Mouse (Mus musculus) forebrain, embryonic 16.5 days (tissue): ENCODE measurements around the gene Loxl4. TPM values are rescaled to one million over a fixed set of nuclear protein-coding genes. Genes with fewer than 3 reads are reported as not detected.

Source experiments
- ATAC-seq: fragments of 200-750 bp; cut with Nextera tagmentation; 2 replicates; pipeline ENCODE4 v1.8.0; 2017; ENCODE audit warnings: mild to moderate bottlenecking, moderate library complexity
- H3K27ac ChIP-seq: fragments of 300-500 bp; sonication (generic); 2 replicates; pipeline ENCODE4 v1.5.1; 2014; ENCODE audit warnings: low read length, control low read depth
- H3K27me3 ChIP-seq: fragments of 300-500 bp; sonication (generic); replicated peaks from 2 replicates; pipeline ENCODE4 v1.6.1; 2014; ENCODE audit warnings: low read length; ENCODE audit not compliant: control insufficient read depth, insufficient read depth
- H3K36me3 ChIP-seq: fragments of 300-500 bp; sonication (generic); 2 replicates; pipeline ENCODE4 v1.6.1; 2014; ENCODE audit not compliant: control insufficient read depth, insufficient read depth
- H3K4me1 ChIP-seq: fragments of 300-500 bp; sonication (generic); replicated peaks from 2 replicates; pipeline ENCODE4 v1.6.1; 2014; ENCODE audit warnings: low read length; ENCODE audit not compliant: control insufficient read depth, insufficient read depth
- H3K4me2 ChIP-seq: fragments of 300-500 bp; sonication (generic); 2 replicates; pipeline ENCODE4 v1.6.1; 2014; ENCODE audit warnings: mild to moderate bottlenecking, low read length, control low read depth
- H3K4me3 ChIP-seq: fragments of 300-500 bp; sonication (generic); replicated peaks from 2 replicates; pipeline ENCODE4 v1.5.1; 2014; ENCODE audit warnings: mild to moderate bottlenecking, low read length, control low read depth
- H3K9ac ChIP-seq: fragments of 300-500 bp; sonication (generic); replicated peaks from 2 replicates; pipeline ENCODE4 v1.6.1; 2014; ENCODE audit warnings: low read depth, low read length, control low read depth
- H3K9me3 ChIP-seq: fragments of 300-500 bp; sonication (generic); 2 replicates; pipeline ENCODE4 v1.6.1; 2016; ENCODE audit warnings: low read length; ENCODE audit not compliant: control insufficient read depth
- WGBS: fragments of 180-500 bp; shearing (Covaris S2); extraction: QIAGEN DNeasy Blood & Tissue Kit; methylation state at CpG from one replicate; pipeline ENCODE4 v1.1.7; 2014; 5-methylcytosine and 5-hydroxymethylcytosine counted together
- polyA plus RNA-seq: library from polyadenylated mRNA; unstranded; fragments of >200 nt; fragmentation: Nextera tagmentation; extraction: Ambion mirVana; gene quantifications from 2 replicates; pipeline ENCODE4 v1.2.1, GENCODE M21; 2015

Loxl4 gene
- polyA plus RNA-seq, 1 experiment from 2014 or later = 0.13 TPM

GRCm38 (mm10) chr19:42599891-42600290, 12.7 kb downstream of the Loxl4 start:
- H3K4me3 ChIP-seq = no peak overlapping the region
- no peak for ATAC-seq
- no peaks in the 10 kb centered on the region for H3K27me3 ChIP-seq
- H3K36me3 ChIP-seq = no peaks in the 10 kb centered on the region
- 0 out of 2 replicates have a peak, but pooled peaks cover 2% of the 10 kb centered on the region for H3K4me1 ChIP-seq
- no peaks in the 10 kb centered on the region for H3K9me3 ChIP-seq
- no peak overlapping the region for H3K4me2 ChIP-seq
- no peak overlapping the region for H3K9ac ChIP-seq
- WGBS = 83% methylated on average over 17 of the region's 17 CpGs
- H3K27ac ChIP-seq = no peak overlapping the region

GRCm38 (mm10) chr19:42597896-42598295, 14.7 kb downstream of the Loxl4 start:
- 94% methylated on average over 6 of the region's 6 CpGs for WGBS
- Histone ChIP-seq H3K27ac (no peak overlapping the region), H3K27me3 (no peaks in the 10 kb centered on the region), H3K9ac (no peak overlapping the region), H3K4me1 (0 out of 2 replicates have a peak, but pooled peaks cover 2% of the 10 kb centered on the region), H3K36me3 (no peaks in the 10 kb centered on the region), H3K4me2 (no peak overlapping the region), H3K9me3 (no peaks in the 10 kb centered on the region), H3K4me3 (no peak overlapping the region)
- no peak for ATAC-seq

GRCm38 (mm10) chr19:42597286-42597685, 15.3 kb downstream of the Loxl4 start:
- no peak overlapping the region for H3K27ac ChIP-seq
- H3K9me3 ChIP-seq = no peaks in the 10 kb centered on the region
- H3K36me3 ChIP-seq = no peaks in the 10 kb centered on the region
- no peaks in the 10 kb centered on the region for H3K27me3 ChIP-seq
- H3K4me2 ChIP-seq = no peak overlapping the region
- H3K4me1 ChIP-seq = 0 out of 2 replicates have a peak, but pooled peaks cover 2% of the 10 kb centered on the region
- WGBS = 97% methylated on average over 12 of the region's 12 CpGs
- no peak for ATAC-seq
- H3K9ac ChIP-seq = no peak overlapping the region
- no peak overlapping the region for H3K4me3 ChIP-seq

- Histone ChIP-seq H3K9ac (no peak overlapping the region), H3K27me3 (no peaks in the 10 kb centered on the region), H3K36me3 (no peaks in the 10 kb centered on the region), H3K9me3 (no peaks in the 10 kb centered on the region), H3K4me1 (0 out of 2 replicates have a peak, but pooled peaks cover 2% of the 10 kb centered on the region), H3K4me2 (no peak overlapping the region), H3K4me3 (no peak overlapping the region), H3K27ac (no peak overlapping the region)
- WGBS = 94% methylated on average over 6 of the region's 6 CpGs
- ATAC-seq = no peak
Observed at GRCm38 (mm10) chr19:42595066-42595465, 17.5 kb downstream of the Loxl4 start.

GRCm38 (mm10) chr19:42593456-42593855, 19.2 kb downstream of the Loxl4 start:
- no peaks in the 10 kb centered on the region for H3K27me3 ChIP-seq

GRCm38 (mm10) chr19:42591534-42591933, 21.1 kb downstream of the Loxl4 start:
- Histone ChIP-seq H3K27ac (no peak overlapping the region), H3K9ac (no peak overlapping the region), H3K4me1 (peaks cover 7% of the 10 kb centered on the region; the same call in 1 of the 2 replicates), H3K9me3 (no peaks in the 10 kb centered on the region), H3K27me3 (no peaks in the 10 kb centered on the region), H3K4me3 (no peak overlapping the region), H3K4me2 (no peak overlapping the region), H3K36me3 (no peaks in the 10 kb centered on the region)
- ATAC-seq = no peak
- 72% methylated on average over 14 of the region's 14 CpGs for WGBS

More at GRCm38 (mm10) chr19:42593456-42593855, 19.2 kb downstream of the Loxl4 start:
- 91% methylated on average over 6 of the region's 6 CpGs for WGBS
- H3K36me3 ChIP-seq = no peaks in the 10 kb centered on the region
- no peak for ATAC-seq
- H3K27ac ChIP-seq = no peak overlapping the region
- no peak overlapping the region for H3K4me3 ChIP-seq
- H3K9me3 ChIP-seq = no peaks in the 10 kb centered on the region
- no peak overlapping the region for H3K4me2 ChIP-seq
- H3K9ac ChIP-seq = no peak overlapping the region
- no peaks in the 10 kb centered on the region for H3K4me1 ChIP-seq

GRCm38 (mm10) chr19:42589246-42589645, 23.4 kb downstream of the Loxl4 start:
- H3K9me3 ChIP-seq = no peaks in the 10 kb centered on the region
- H3K4me3 ChIP-seq = no peak overlapping the region
- H3K4me2 ChIP-seq = no peak overlapping the region
- H3K27me3 ChIP-seq = no peaks in the 10 kb centered on the region
- H3K4me1 ChIP-seq = peaks cover 7% of the 10 kb centered on the region; the same call in 1 of the 2 replicates
- no peak overlapping the region for H3K27ac ChIP-seq
- no peak overlapping the region for H3K9ac ChIP-seq
- no peak for ATAC-seq
- H3K36me3 ChIP-seq = no peaks in the 10 kb centered on the region
- 55% methylated on average over 1 of the region's 1 CpGs for WGBS

GRCm38 (mm10) chr19:42587704-42588103, 24.9 kb downstream of the Loxl4 start:
- Histone ChIP-seq H3K36me3 (peaks cover 4% of the 10 kb centered on the region; the same call in 1 of the 2 replicates), H3K4me2 (no peak overlapping the region), H3K4me3 (no peak overlapping the region), H3K27me3 (no peaks in the 10 kb centered on the region), H3K4me1 (peaks cover 7% of the 10 kb centered on the region; the same call in 1 of the 2 replicates), H3K9me3 (no peaks in the 10 kb centered on the region), H3K9ac (no peak overlapping the region), H3K27ac (no peak overlapping the region)
- ATAC-seq = no peak
- 10% methylated on average over 2 of the region's 2 CpGs for WGBS

GRCm38 (mm10) chr19:42584188-42584587, 28.4 kb downstream of the Loxl4 start:
- H3K4me3 ChIP-seq = no peak overlapping the region
- H3K4me1 ChIP-seq = peaks cover 7% of the 10 kb centered on the region; the same call in 1 of the 2 replicates
- H3K27ac ChIP-seq = no peak overlapping the region
- peaks cover 4% of the 10 kb centered on the region; the same call in 1 of the 2 replicates for H3K36me3 ChIP-seq
- H3K9ac ChIP-seq = no peak overlapping the region
- no peaks in the 10 kb centered on the region for H3K27me3 ChIP-seq
- H3K4me2 ChIP-seq = no peak overlapping the region
- 92% methylated on average over 3 of the region's 3 CpGs for WGBS
- ATAC-seq = no peak
- no peaks in the 10 kb centered on the region for H3K9me3 ChIP-seq

- 93% methylated on average over 5 of the region's 5 CpGs for WGBS
- Histone ChIP-seq H3K27me3 (no peaks in the 10 kb centered on the region), H3K9ac (no peak overlapping the region), H3K4me2 (no peak overlapping the region), H3K4me1 (peaks cover 7% of the 10 kb centered on the region; the same call in 1 of the 2 replicates), H3K4me3 (no peak overlapping the region), H3K9me3 (no peaks in the 10 kb centered on the region), H3K27ac (no peak overlapping the region), H3K36me3 (peaks cover 4% of the 10 kb centered on the region; the same call in 1 of the 2 replicates)
- no peak for ATAC-seq
Observed at GRCm38 (mm10) chr19:42583677-42584076, 28.9 kb downstream of the Loxl4 start.
